Mouse (Mus musculus): ENCODE results near the gene Lrig2.

The Lrig2 gene

DNA sequence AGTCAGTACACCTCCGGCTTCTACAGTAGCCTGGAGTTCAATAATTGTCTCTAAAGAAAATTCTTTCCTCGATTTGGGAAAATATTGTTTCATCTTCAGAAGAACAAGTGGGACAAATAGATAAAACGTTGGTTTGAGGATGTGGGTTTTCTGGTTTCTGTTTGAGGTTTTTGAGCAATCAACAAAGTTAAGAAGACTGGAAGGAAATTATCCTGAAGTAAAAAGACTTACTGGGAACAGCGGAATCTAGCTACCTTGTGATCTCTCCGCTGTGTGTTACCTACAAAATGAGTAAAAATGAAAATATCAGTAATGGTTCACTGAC, 668 bp upstream of the Lrig2 start:
- no peak for DNase-seq (ENCODE audit: low read depth in 2 of 2, low spot score in 2 of 2)

GRCm38 (mm10) chr3:104510771-104511429, 818 bp downstream of the Lrig2 start:
- DNase-seq (ENCODE audit: low read depth in 2 of 2, low spot score in 2 of 2), result no peak

DNA sequence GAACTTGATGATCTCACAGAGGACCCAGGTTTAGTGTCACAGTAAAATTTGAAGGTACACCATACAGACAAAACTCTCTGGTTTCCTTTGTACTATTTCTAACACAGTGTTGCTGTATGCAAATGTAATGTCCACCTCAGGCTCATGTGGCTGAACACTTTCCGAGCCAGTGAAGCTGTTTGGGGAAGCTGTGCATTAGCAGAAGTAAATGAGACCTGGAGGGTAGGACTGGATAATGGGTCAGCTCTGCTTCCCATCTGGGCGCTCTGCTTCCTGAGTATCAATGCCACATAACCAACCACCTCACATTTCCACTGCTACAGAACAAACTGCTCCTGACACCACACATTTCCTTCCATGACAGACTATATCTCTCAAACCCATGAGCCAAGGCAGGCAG, 10.1 kb downstream of the Lrig2 start:
- DNase-seq (ENCODE audit: low read depth in 2 of 2, low spot score in 2 of 2), result no peak

GRCm38 (mm10) chr3:104500881-104501280, 10.8 kb downstream of the Lrig2 start:
- DNase-seq (ENCODE audit: low read depth in 2 of 2, low spot score in 2 of 2), result no peak

DNA sequence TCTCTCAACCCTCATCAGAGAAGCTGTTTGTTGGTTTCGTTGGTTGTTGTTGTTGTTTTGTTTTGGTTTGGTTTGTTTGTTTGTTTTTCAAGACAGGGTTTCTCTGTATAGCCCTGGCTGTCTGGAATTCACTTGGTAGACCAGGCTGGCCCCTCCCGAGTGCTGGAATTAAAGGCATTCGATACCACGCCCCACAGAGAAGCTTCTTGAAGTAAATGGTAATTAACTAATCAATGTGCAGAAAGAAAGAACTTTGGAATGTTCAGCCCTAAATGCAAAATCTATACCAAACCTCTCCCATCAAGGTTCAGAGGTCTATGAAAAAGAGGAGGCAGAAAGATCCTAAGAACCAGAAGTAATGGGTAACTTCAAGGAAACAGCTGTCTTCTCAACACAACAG, 15.5 kb downstream of the Lrig2 start:
- DNase-seq (ENCODE audit: low read depth in 2 of 2, low spot score in 2 of 2), result no peak

- no peak for DNase-seq (ENCODE audit: low read depth in 2 of 2, low spot score in 2 of 2)
Observed at GRCm38 (mm10) chr3:104480946-104481719, 30.6 kb downstream of the Lrig2 start.

DNA sequence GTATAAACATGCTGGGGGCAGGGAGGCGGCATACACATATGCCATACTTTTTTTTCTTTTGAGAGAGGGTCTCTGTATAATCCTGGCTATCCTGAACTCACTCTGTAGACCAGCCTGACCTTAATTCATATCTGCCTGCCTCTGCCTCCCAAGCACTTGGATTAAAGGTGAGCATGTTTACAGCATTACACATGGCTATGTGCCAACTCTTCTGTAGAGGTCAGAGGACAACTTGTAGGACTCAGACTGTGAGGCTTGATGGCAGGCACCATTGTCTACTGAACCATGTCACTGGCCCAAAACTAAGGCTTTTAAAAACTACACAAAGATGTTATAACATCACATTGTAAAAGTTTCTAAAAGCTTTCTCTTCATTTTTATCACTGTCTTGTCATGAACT, 33.7 kb downstream of the Lrig2 start:
- no peak for DNase-seq (ENCODE audit: low read depth in 2 of 2, low spot score in 2 of 2)

DNA sequence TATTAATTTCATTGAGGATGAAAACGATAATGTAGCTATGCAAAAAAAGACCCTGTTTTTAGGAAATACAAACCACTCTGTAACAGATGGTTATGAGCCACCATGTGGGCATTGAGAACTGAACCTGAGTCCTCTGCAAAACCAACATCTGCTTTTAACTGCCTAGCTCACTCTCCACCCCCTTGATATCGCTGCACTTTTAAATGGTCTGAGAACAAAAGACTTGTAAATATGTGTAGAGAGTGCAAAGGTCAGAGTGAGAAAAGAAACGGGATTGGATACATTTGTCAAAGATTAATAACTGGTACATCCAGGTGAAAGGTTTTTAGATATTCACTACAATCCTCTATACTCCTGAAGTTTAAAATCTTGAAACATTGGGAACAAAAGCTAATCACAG, 42.3 kb downstream of the Lrig2 start:
- no peak for DNase-seq (ENCODE audit: low read depth in 2 of 2, low spot score in 2 of 2)

DNA sequence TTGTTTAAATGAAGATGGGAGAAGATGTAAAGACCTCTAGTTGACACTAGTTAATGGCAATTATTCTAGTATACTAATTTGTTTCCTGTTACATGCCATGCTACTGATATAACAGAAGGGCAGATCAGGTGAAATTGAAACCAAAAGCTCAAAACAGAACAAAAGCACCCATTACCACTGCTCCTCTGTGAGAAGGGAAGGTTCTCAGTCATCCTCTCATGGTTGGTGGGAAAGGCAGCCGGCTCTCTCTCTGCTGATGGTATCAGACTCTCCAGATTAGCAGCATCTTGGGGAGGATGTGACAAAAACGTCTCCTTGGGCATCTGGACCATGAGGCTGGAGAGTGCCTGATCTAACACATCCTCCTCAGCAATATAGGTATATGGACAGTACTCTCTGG, 50.5 kb downstream of the Lrig2 start:
- DNase-seq (ENCODE audit: low read depth in 2 of 2, low spot score in 2 of 2), result no peak

GRCm38 (mm10) chr3:104458588-104458987, 53.1 kb downstream of the Lrig2 start:
- no peak for DNase-seq (ENCODE audit: low read depth in 2 of 2, low spot score in 2 of 2)

GRCm38 (mm10) chr3:104455506-104456275, 56.0 kb downstream of the Lrig2 start:
- DNase-seq (ENCODE audit: low read depth in 2 of 2, low spot score in 2 of 2), result no peak

- DNase-seq (ENCODE audit: low read depth in 2 of 2, low spot score in 2 of 2), result no peak
Observed at GRCm38 (mm10) chr3:104447240-104447639, 64.5 kb downstream of the Lrig2 start.

DNA sequence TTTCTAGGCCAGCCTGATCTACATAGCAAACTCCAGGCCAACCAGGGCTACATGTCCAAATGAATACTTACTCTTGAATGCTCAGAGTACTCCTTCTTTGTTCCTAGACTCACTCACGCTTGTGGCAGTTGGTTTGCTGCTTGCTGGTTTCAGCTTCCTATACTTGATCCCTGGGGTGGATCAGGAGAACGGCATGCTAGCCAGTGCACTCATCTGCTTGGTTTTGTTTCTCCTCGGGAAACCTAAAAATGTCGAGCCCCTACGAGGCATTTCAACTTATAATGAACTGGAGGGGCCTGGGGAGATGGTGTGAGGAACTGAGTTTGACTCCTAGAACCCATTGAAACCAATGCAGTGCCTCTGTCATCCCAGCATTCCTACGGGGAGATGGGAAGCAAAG, 65.0 kb downstream of the Lrig2 start:
- DNase-seq (ENCODE audit: low read depth in 2 of 2, low spot score in 2 of 2), result no peak

DNA sequence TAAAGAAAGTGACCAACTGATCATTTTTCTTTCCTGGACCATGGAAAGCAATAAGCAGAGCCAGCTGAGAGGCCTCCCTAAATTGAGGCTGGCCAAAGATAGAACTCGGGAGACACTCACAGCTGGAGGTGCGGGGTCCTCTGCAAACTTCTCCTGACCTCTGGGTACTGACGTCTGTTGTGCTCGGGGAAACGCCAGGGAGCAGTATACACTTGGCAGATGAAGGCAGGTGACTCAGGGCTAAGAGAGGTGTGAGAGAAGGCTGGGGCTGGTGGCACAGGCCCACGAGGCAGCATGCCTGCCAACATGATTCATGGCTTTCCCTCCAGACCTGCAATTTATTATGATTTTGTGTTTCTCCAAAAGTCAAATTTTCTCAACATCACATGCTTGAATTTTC, 66.1 kb downstream of the Lrig2 start:
- DNase-seq (ENCODE audit: low read depth in 2 of 2, low spot score in 2 of 2), result no peak

DNA sequence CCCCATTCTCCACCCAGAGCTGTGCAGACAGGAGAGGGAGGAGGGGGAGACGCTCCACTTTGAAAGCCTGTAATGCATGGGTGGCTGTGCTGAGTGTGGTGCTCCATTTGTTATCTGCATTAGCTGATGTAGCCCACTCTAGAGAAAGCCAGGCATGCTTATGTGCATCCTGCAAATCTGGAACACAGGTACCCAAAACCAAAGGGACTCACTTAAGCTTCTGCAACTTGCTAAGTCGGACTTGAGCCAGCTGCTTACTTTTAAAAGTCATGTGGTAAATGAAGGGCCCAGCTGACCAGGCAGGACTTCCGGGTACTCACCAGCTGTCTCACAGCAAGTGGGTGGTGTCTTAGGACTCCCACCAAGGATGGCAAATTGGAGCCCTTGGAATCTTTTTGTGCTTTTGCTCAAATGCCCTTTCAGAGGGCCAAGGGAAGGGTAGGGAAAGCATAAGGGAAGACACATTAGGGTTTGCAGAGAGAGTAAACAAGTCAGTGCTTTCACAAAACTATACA, 66.7 kb downstream of the Lrig2 start:
- no peak for DNase-seq (ENCODE audit: low read depth in 2 of 2, low spot score in 2 of 2)

DNA sequence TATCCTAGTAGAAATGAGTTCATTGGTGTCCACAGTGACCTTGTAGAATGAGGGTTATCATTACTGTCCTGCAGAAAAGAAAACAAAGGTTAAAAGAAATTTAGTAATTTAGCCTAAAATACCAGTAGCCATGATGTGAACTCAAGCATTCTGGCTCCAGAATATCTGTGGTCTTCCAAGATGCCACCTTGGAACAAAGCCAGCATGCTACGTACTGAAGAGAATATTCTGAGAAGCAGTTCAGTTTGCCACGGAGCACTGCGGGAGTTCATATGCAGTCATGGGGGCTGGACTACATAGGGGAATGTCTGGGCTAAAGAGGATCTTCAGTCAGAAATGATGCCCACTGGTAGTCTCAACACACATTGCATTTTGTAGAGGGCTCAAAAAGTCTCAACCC, 67.6 kb downstream of the Lrig2 start:
- DNase-seq (ENCODE audit: low read depth in 2 of 2, low spot score in 2 of 2), result no peak

GRCm38 (mm10) chr3:104442357-104442756, 69.4 kb downstream of the Lrig2 start:
- no peak for DNase-seq (ENCODE audit: low read depth in 2 of 2, low spot score in 2 of 2)

- peak; percentile 75 to 84 for DNase-seq (ENCODE audit: low read depth in 2 of 2, low spot score in 2 of 2)
Observed at GRCm38 (mm10) chr3:104441870-104442283, 69.8 kb downstream of the Lrig2 start.

DNA sequence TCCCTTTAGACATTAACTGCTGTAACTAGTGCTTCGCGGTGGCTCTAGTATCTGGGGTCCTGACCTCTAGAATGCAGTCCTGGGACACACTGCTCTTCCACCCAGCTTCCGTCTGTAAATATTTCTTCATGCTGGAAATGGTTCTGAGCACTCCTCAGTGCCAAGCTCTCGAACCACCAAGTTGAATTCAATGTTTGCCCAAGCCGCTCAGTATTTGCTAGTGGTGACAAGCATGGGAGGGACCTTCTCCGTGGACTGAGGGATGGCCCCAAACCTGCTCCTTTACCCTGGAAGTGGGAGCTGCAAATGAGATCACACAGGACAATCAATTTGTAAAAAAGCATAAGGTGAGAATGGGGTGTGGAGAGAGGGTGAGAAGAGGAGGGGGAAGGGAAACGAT, 70.3 kb downstream of the Lrig2 start:
- DNase-seq (ENCODE audit: low read depth in 2 of 2, low spot score in 2 of 2), result no peak

- no peak for DNase-seq (ENCODE audit: low read depth in 2 of 2, low spot score in 2 of 2)
Observed at GRCm38 (mm10) chr3:104438777-104439176, 72.9 kb downstream of the Lrig2 start.

- DNase-seq (ENCODE audit: low read depth in 2 of 2, low spot score in 2 of 2), result no peak
Observed at GRCm38 (mm10) chr3:104437576-104437975, 74.1 kb downstream of the Lrig2 start.

DNA sequence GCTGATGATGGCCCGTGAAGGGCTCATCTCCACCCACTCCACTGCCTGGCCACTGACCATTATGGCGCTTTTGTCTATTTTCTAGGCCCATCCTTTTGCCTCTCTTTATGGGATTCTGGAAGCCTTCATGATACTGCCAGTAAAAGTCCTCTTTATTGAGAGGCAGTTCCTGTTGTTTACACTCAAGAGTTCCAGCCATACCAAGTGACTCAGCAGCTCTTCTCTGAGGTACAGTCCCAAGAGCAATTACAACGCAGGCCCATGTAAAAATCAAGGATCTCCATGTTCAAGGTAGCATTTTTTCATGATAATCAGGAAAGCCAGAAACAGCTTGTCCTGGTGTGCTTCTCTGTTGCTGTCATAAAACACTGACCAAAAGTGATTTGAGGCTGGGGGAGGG, 75.8 kb downstream of the Lrig2 start:
- DNase-seq (ENCODE audit: low read depth in 2 of 2, low spot score in 2 of 2), result no peak
